Mouse (Mus musculus): ENCODE results near the gene Dusp23.

DNA sequence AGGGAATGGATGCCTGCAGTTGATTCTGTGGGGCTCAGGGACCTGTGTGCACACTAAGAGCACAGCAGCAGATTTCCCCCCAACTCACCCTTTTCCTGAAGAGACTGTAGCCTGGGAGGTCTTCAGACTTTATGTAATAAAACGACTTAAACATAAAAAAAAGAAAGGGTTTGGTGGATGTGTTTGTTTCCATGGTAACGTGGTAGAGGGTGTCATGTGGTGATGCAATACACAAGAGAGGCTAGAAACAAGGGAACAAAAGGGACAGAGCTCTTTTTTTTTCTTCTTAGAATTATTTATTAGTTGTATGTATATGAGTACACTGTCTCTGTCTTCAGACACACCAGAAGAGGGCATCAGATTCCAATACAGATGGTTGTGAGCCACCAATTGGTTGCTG, 32.7 kb upstream of the Dusp23 start:
- TF ChIP-seq POLR2A (IDR thresholded peaks at IDR 0.05; ENCODE audit: low read depth, low read length): no peak
- TF ChIP-seq CTCF (conservative IDR thresholded peaks at IDR 0.05; ENCODE audit: insufficient read depth, insufficient read length, low read depth, low read length): no peak

Data from kidney, adult 2 months (tissue).